Mouse (Mus musculus) heart, adult 2 months (tissue): ENCODE measurements at regions not wholly inside any gene's neighbourhood (a gene's known extent, or its start where the extent isn't known, plus 50 kb on each side); places are given as distances from the start of the nearest gene placed in this dataset.

ENCODE experiments used
- CTCF ChIP-seq: fragments of 200-600 bp; IDR thresholded peaks from 2 replicates; pipeline ENCODE4 v1.8.1; 2022; ENCODE audit warnings: antibody characterized with exemption, mild to moderate bottlenecking, moderate library complexity
- EP300 ChIP-seq: fragments of 200-500 bp; IDR thresholded peaks from 2 replicates; pipeline ENCODE4 v1.6.1; 2011; ENCODE audit warnings: low read depth, low read length, control low read depth; ENCODE audit not compliant: insufficient read depth

- TF ChIP-seq CTCF (no peak), EP300 (no peak)
Measured at GRCm38 (mm10) chr17:51321025-51321424, 141.9 kb upstream of the Tbc1d5 start.
